Mouse (Mus musculus) R1 (cell line): ENCODE results near the gene Bco1.
A peak's percentile ranks its signal among the peaks of the same experiment; 100 is the strongest.

Experiments
- DNase-seq: peaks from one replicate; pipeline ENCODE4 v3.0.0-alpha.2; 2018; ENCODE audit warnings: low read depth, low spot score

The Bco1 gene

GRCm38 (mm10) chr8:117137357-117137756 is 41.7 kb downstream of the Bco1 start:
- DNase-seq: no peak

GRCm38 (mm10) chr8:117148520-117148919 is 52.9 kb downstream of the Bco1 start:
- peak; percentile 74 for DNase-seq

- no peak for DNase-seq
Observed at GRCm38 (mm10) chr8:117156149-117156548, 60.5 kb downstream of the Bco1 start.

- DNase-seq: no peak
Observed at GRCm38 (mm10) chr8:117156866-117157768, 61.5 kb downstream of the Bco1 start.

- DNase-seq: peak; percentile 93
Observed at GRCm38 (mm10) chr8:117157769-117158091, 62.1 kb downstream of the Bco1 start.

GRCm38 (mm10) chr8:117158135-117158761 is 62.6 kb downstream of the Bco1 start, which contains the start of gene Gan:
Gene Gan (plus strand): TSS chr8:117158135.
- DNase-seq: peak; percentile 60

GRCm38 (mm10) chr8:117159031-117159430 is 63.4 kb downstream of the Bco1 start:
- DNase-seq: no peak

GRCm38 (mm10) chr8:117164912-117165311 is 69.3 kb downstream of the Bco1 start:
- no peak for DNase-seq

- DNase-seq: no peak
Observed at GRCm38 (mm10) chr8:117165542-117165941, 69.9 kb downstream of the Bco1 start.

GRCm38 (mm10) chr8:117166515-117166914 is 70.9 kb downstream of the Bco1 start:
- DNase-seq: no peak

- DNase-seq: no peak
Observed at GRCm38 (mm10) chr8:117167243-117167883, 71.7 kb downstream of the Bco1 start.

- no peak for DNase-seq
Observed at GRCm38 (mm10) chr8:117168378-117168777, 72.7 kb downstream of the Bco1 start.

- DNase-seq: no peak
Observed at GRCm38 (mm10) chr8:117171826-117172225, 76.2 kb downstream of the Bco1 start.

- DNase-seq: peak; percentile 25
Observed at GRCm38 (mm10) chr8:117172904-117173303, 77.2 kb downstream of the Bco1 start.

- peak; percentile 52 for DNase-seq
Observed at GRCm38 (mm10) chr8:117173690-117174089, 78.0 kb downstream of the Bco1 start.

- no peak for DNase-seq
Observed at GRCm38 (mm10) chr8:117174536-117174935, 78.9 kb downstream of the Bco1 start.

- DNase-seq: no peak
Observed at GRCm38 (mm10) chr8:117176308-117176707, 80.7 kb downstream of the Bco1 start.

- DNase-seq: no peak
Observed at GRCm38 (mm10) chr8:117177236-117177635, 81.6 kb downstream of the Bco1 start.

GRCm38 (mm10) chr8:117178039-117178438 is 82.4 kb downstream of the Bco1 start:
- no peak for DNase-seq

GRCm38 (mm10) chr8:117178676-117179075 is 83.0 kb downstream of the Bco1 start:
- DNase-seq: no peak

- peak; percentile 64 for DNase-seq
Observed at GRCm38 (mm10) chr8:117182746-117183145, 87.1 kb downstream of the Bco1 start.
